Mouse (Mus musculus) erythroid progenitor cell, adult 5-6 weeks (primary cell): ENCODE results near the gene Flrt2. TPM values are rescaled to one million over a fixed set of nuclear protein-coding genes. Genes with fewer than 3 reads are reported as not detected.
"Not testable (repeated sequence)": the region's sequence is repeated elsewhere in the genome, so short reads cannot be mapped to it uniquely, and the experiment has no call there.

Experiments
- ATAC-seq: replicated peaks from 2 replicates; pipeline ENCODE4 v1.8.0; 2016; ENCODE audit warnings: moderate number of reproducible peaks, mild to moderate bottlenecking, moderate TSS enrichment, inconsistent platforms; ENCODE audit not compliant: poor library complexity, low FRiP score, severe bottlenecking
- total RNA-seq, 2 experiments: library from RNA; stranded (forward) in 1 of 2; stranded (reverse) in 1 of 2; fragments of 150-400 nt in 1 of 2; fragments of 186-747, 209-891 nt in 1 of 2; gene quantifications; 2 replicates each; pipeline versions ENCODE4 v1.2.3 to v1.2.4; 2015 to 2017; ENCODE audit warnings: low replicate concordance in 2 of 2

Flrt2 gene
- total RNA-seq (2015; ENCODE audit: low replicate concordance), result 0.42 TPM in 1 of 2 replicates, not detected in the other
- not detected in 2 replicates for total RNA-seq (2017; ENCODE audit: low replicate concordance)

DNA sequence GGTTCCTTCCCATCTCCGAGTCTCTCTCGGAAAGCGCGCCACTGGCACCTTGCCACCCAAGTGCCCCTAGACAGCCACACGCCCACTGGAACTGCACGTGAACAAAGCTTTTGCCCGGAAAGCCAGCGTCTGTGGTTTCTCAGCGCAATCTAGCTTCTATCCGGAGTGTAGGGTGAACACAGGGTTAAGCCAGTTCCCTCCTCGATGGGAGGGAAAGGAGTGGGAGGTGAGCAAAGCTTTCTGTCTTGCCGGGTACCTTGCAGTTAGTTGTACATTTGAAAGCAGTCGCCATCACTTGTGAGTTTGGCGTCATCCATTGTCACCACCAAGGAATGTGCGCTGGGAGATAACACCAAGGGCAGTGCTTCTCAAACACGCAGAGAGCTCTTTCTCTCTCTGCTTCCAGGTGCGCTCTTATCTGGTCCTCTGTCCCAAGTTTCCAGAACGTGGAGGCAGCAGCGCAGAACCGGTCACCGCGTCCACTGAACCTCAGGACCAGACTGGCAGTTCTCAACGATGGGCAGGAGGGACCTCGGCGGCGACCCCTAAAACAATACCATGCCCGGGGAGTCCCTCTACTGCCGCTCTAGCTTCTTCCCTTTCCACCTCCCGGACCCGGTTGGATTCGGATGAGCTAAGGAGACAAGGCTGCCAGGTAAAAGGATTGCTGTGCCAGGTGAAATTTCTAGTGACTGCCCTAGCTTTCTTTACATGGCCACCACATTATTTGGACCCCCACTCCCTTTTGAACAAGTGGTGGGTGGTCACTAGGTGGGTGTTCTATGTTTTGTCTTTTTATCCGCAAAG is at the start of gene Flrt2:
Gene Flrt2, plus strand, starts transcription at position 266 of the 807 bp plus-strand sequence.
- ATAC-seq, result no peak

DNA sequence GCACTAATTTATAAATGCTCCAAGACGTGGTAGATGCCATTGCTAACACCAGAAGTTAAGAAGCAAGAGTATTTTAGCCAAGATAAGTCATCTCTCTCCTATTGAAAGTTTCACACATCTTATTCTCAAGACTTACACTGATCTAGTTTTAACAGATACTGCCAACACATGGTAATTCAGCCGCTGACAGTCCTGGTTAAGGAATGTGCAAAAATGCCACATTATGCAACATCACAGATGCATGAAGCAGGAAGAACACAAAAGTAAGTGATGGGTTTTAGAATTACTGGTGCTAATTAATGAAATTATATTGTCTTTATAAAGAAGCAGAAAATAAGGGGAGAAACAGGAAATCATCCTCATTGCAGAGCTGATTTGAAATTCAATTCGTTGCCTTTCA is 49.8 kb upstream of the Flrt2 start:
- ATAC-seq, result no peak

DNA sequence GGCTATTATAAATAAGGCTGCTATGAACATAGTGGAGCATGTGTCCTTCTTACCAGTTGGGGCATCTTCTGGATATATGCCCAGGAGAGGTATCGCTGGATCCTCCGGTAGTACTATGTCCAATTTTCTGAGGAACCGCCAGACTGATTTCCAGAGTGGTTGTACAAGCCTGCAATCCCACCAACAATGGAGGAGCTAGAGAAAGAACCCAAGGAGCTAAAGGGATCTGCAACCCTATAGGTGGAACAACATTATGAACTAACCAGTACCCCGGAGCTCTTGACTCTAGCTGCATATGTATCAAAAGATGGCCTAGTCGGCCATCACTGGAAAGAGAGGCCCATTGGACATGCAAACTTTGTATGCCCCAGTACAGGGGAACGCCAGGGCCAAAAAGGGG is 44.8 kb upstream of the Flrt2 start:
- not testable (repeated sequence) for ATAC-seq

DNA sequence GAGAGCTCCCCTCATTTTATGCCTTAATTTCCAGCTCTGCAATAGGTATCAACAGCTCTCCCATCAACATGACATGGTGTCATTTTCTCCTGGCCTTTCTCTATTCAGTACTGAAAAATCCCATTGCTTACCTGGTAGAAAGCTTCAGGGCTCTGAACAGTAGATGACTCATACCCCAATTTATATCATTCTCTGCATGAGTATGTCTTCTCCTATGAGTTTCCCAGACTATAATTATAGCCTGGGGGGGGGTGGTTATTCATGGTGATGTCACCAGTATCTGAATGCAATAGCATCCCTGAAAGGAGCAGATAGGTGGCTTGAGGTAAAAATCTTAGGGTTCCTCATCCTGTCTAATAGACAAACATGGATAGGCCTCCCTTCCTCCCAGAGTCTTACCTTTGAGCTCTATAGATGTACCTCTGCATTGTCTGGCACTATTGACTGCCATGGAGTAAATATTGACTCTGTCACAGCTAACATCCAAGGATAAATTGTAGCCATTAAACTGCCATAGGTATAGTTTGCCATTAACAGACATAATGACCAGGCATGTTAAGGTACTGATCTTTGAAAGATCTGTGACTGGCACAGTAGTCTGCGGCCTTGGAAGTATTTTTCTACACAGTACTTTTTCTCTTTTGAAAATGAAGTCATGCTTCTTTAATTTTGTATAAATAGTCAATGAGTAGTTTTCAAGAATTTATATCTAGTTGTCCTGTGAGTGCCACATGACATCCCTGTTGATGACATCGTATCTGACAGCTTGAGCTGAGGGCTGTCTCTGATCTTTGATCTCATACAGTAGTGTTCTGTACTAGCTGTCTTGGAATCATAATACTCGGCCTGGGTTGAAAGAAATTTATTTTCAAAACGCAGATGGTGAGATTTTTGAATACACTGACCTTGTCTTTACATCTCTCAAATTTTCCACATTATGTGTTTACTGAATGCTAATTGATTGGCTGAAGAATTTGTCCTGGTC is 39.6 kb upstream of the Flrt2 start:
- no peak for ATAC-seq

DNA sequence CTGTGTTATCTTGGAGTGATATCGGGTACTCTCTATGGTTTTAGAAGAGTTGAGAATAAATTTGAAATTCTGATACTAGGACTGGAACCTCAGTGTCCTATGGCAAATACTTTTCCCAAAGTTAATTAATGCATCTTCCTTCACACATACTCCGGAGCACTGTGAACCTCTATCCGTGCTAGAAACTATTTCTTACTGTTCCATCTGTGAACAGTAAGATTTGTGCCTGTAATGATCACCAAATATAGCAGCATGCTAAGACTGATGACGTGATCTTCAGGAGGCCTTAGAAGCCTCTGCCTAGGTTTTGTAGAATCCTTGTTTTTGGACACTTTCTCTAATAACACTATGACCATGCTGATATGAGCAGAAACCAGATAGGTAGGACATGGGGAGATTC is 35.4 kb upstream of the Flrt2 start:
- ATAC-seq, result no peak

DNA sequence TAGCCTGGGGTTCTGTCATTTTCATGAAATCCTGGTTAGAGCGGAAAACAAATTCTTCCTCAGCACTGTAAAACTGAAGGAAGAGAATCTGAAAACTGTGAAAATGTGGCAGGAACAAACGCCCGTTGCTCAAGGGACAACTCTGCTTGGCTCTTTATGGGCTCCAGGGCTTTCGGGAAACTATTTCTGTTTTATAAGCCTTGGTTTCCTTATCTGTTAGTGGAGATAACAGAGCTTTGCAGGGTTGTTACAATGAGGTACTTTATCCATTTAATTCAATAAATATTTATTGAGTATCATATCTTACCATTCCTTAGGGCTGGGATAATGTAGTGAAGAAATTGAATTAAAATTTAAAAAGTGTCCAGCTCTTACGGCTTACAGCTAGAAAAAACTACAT is 24.7 kb upstream of the Flrt2 start:
- ATAC-seq, result no peak

DNA sequence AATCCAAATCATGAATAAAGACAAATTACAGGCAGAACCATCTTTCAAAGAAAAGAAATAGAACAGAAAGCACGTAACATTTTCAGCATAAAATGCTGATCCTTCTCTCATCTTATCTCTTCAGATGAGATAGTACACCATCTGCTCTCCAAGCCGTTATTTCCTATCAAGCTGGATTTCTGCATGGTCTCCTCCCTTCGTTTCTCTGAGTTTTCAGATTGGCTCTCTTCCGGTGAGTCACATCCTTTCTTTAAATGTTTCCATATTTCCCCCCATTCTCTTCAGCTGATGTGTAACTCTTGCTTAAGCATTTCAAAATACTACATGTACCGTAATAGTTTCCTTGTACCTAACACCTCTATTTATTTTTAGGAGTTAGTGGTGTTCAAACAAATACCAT is 16.3 kb upstream of the Flrt2 start:
- no peak for ATAC-seq

DNA sequence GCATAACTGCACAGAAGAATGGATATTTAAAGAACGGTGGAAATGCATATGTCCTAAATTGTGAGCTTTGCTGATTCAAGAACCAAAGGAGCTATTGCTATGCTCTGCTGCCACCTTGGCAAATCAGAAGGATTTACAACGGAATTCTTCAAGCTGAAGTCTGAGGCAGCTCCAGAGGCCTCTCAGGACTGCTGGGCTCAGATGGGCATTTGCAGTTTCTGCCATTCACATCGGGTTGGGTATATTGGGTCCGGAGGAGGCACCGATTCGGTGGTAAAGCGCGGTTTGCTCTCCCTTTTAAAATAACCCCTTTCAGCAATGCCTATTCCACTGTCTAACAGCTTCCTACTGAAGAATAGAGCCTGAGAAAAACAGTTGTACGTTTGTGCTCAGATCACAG is 1.2 kb upstream of the Flrt2 start:
- ATAC-seq, result no peak

DNA sequence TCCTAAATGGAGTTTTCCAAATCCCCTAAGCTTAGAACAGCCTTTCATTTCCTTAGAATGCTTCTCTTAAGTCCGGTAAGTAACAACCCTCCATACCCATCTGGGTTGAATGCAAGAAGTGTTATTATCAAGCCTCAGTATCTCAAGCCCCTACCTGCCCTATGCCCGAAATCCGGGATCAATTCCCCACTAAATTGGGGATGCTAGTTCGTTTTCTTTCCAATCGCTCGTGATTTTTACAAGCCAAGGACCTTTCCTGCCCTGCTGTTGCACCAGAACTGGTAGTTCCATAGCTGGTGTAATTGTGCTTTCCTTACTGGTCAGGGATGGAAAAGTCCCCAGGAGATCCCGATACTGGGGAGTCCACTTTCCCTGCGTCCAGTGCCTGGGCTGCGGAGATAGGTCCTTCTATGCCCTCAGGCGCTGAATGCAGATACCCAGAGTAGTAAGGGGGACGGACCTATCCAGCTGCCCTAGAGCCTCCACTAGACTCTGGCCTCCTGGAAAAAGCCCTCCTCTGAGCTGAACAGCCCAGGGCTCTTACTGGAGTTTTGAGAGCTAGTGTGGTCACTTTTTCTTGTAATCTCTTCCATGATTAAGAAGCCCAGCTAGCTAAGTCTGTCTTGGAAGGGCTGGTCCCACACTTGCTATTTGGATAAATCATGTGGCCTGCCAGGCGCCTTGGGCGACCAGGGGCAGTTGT is 1.1 kb downstream of the Flrt2 start:
- no peak for ATAC-seq

DNA sequence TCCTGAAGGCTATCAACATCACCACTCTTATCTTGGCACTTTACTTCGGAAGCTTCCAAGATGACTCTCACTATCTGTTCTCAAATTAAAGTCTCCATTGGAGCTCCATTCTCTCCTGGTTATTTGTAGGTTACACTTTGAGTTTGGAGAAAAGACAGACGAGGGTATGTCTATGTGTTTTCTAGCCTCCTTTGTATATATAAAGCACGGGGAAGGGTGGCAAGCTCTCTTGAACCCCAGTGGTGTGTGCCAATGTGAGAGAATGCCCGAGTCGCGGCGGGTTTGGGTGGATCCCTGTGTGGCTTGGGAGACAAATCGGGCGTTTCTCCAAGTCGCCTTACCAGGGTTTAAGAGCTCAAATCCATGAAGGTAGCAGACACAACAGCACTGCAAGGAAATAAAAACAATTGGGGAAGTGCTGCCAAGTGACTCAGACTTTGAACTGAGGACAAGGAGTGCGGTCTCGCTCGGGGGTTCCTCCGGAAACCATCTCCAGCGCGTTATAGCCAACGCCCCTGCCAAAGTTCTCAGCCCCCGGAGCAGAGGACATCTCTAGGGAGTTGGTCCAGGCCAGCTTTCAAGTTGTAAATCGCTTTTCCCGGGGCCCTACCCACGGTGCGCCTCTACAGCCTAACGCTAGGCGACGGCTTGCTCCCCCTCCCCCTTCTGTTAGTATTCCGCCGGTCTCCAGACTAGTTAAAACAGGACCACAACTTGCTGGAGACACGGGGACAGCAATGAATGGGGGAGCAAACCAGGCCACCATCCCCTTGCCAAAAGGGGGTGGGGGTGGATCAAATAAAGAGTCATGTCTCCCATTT is 1.8 kb downstream of the Flrt2 start:
- no peak for ATAC-seq

DNA sequence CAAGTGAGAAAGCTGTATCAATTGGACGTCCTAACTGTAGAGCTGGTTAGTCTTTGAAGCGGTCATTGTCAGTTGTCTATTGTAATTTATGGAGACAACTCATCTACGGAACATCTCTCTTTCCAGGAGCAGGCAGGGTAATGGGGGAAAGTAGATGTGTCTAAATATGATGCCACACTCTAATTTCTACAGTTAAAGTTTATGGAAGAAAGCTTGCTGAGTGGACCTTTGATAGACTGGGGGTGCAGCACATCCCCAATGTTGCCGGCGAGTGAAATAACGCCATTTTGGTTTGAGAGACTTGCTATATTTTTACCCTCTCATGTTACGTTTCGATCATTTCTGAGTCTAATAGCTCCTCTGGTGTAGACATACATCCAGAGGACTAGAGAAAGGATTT is 2.5 kb downstream of the Flrt2 start:
- no peak for ATAC-seq

DNA sequence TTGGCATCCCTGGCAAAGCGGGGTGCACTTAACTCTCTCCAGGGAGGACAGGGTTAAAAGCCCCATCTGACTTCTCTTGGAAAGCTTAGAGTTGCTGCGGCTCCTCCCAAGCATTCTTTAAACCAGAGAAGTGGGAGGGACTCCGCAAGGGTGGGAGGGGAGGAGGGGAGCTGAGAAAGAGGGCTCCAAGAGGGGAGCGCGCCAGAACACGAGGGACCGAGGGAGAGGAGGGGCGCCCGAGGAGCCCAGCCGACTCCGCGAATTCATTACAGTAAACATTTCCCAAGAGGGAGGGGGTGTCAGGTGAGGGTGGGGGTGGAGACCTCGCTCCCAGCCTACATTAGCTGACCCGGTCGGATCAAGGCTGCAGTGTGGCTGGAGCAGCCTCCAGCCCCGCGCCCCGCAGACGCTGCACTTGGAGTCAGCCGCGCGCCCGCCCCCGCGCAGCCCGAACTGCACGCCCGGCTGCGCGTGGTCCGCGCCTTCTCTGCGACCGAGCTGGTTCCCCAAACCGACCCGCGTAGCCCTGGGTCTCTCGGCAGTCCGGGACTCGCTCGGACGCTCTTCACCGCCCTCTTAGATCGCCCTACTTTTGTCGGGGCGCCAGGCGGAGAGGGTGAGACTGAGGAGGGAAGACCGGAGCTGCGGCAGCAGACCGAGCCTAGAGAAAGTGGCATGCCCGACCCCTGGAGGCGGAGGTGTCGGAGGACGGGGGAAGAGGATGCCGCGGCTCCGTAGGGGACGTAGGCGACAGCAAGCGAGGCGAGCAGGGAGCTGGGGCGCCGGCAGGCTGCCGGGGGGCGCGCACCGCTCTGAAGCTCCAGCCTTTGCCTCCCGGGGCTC is 3.2 kb downstream of the Flrt2 start:
- no peak; the same call in 1 of the 2 replicates for ATAC-seq

DNA sequence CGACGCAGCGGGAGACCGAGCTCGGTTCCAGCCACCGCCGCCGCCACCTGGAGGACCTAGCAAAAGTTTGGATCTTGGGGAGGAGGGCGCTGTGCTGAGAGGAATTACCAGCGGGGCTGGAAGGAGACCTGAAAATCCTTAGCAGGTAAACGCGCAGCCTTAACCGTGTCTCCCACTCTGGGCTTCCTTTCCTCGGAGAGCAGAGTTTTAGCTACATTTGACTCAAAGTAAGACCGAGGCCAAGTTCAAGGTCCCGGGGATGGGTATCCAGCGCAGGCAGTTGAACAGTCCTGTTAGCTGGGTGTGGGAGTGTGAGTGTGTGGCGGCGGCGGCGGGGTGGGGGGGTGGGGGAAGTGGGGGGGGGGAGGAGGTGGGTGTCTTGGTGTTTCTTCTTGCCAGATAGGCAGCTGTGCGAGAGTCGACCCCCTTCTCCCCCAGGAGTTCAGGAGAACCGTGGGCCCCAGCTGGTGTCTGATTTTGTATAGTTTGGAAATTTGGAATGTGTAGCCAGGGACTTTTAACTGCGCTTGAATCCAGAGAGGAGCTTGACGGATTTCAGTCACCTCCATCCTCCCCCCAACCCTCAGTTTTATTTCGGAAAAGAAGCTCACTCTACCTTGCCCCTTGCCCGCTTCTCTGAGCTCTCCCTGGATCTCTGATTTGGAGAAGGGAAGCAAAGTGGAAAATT is 4.0 kb downstream of the Flrt2 start:
- ATAC-seq, result no peak

DNA sequence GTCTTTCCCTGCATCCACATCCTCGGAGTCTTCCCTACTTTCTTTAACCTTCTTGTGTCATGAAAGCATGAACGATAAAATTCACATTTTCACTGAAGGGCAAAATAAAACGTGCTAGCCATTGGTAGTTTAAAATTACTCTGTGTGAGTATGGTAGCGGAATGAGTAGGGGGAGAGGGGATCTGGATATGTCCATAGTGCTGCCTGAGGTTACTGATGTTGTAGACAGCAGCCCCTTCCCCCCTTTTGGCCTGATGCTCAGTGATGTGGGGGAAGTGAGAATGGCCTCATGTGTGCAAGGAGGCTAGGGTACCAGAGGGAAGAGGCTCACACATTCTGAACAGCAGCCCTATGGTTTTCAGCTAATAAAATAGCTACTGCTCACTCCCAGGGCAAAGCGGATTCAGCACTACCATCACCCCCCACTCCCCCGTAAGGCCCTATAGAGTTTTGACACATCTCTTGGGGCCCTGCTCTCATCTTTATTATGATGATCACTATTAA is 4.5 kb downstream of the Flrt2 start:
- ATAC-seq, result no peak

DNA sequence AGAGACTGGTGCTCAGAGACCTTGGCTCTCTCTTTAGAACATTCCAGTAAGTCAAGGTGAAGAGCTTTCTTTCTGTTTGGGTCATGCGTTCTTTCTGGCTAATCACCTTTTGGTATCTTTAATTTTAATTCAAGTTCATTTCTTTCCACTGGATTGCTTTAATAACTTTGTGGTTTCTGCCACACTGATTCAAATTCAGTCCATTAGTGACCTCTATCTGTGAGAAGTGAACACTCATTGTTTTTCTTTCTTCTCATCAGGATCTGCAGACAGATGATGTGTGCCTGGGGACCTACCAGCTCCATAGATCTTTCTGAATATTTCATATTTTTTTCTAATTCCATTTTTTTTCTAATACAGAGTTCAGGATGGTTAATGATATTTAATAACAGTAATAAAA is 6.5 kb downstream of the Flrt2 start:
- ATAC-seq, result no peak

DNA sequence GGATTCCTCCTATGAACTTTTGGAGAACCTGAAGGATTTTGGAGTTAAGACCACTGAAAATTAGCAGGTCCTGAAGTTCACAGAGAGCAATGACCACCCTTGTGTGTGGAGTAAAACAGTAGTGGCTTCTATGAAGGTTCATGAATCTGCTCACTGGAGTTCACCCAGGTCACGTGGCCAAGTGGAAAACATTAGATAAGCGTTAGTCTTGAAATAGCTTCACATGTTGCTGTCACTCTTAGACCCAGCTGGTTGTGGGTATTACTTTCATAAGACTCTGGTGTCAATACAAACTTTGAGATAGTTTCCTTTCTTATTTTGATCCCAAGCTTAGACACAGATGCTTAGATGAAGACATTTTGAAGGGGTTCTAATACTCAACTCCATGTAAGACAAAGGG is 8.7 kb downstream of the Flrt2 start:
- no peak for ATAC-seq

DNA sequence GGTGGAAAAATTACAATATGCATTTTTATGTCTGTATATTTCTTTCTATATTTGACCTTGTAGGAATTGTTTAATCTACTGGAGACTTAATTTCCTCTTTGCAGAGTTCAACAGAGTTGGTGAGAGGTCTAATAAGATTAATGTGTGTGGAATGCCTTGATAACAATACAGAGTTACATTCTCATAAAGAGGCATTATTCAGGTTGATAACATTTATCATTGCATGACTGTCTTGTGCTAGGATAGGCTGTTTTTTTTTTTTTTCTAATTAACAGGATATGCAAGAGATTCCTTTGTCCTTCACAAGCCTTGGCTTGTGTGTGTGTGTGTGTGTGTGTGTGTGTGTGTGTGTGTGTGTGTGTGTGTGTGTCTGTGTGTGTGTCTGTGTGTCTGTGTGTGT is 9.6 kb downstream of the Flrt2 start:
- no peak for ATAC-seq

DNA sequence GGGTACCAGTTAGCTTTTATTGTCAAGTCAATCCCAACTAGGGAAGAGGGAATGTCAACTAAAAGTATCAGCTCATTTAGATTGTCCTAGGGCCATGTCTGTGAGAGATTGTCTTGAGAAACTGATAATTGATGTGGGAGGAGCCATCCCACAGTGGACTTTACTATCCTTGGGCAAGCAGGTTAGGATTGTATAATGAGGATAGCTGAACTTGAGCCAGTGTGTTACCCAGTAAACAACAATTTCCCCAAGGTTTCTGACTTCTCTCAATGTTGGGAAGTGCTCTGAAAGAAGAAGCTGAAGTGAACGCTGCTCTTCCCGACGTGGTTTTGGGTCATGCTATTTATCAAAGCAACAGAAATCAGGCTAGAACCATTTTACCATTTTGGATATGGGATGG is 13.0 kb downstream of the Flrt2 start:
- no peak for ATAC-seq
